Mouse (Mus musculus): ENCODE results near the gene Jmjd6. TPM values are rescaled to one million over a fixed set of nuclear protein-coding genes. Genes with fewer than 3 reads are reported as not detected.

The Jmjd6 gene
- polyA plus RNA-seq, 1 experiment from 2014 or later: 73.4 TPM

GRCm38 (mm10) chr11:116822215-116822614 is 21.0 kb downstream of the Jmjd6 start:
- no peak overlapping the region for H3K4me2 ChIP-seq
- H3K27ac ChIP-seq: no peak overlapping the region
- H3K9ac ChIP-seq: 0 out of 2 replicates have a peak overlapping the region, but pooled peaks have one; percentile 32
- H3K36me3 ChIP-seq: no peaks in the 10 kb centered on the region
- H3K9me3 ChIP-seq: no peaks in the 10 kb centered on the region
- H3K4me1 ChIP-seq: peaks cover 43% of the 10 kb centered on the region
- no peak overlapping the region for H3K4me3 ChIP-seq
- no peak for ATAC-seq (ENCODE audit: insufficient number of reproducible peaks, insufficient read depth, low FRiP score, low TSS enrichment, low read depth)
- no peaks in the 10 kb centered on the region for H3K27me3 ChIP-seq
- WGBS: 68% methylated on average over 10 of the region's 10 CpGs

GRCm38 (mm10) chr11:116821057-116821940 is 21.9 kb downstream of the Jmjd6 start:
- Histone ChIP-seq H3K4me3 (no peak overlapping the region), H3K27ac (no peak overlapping the region), H3K4me2 (no peak overlapping the region), H3K9ac (no peak overlapping the region), H3K36me3 (no peaks in the 10 kb centered on the region), H3K27me3 (no peaks in the 10 kb centered on the region), H3K9me3 (no peaks in the 10 kb centered on the region), H3K4me1 (peaks cover 39% of the 10 kb centered on the region)
- 74% methylated on average over 13 of the region's 13 CpGs for WGBS
- ATAC-seq (ENCODE audit: insufficient number of reproducible peaks, insufficient read depth, low FRiP score, low TSS enrichment, low read depth): no peak

- Histone ChIP-seq H3K27me3 (no peaks in the 10 kb centered on the region), H3K9ac (0 out of 2 replicates have a peak overlapping the region, but pooled peaks have one; percentile 40), H3K36me3 (no peaks in the 10 kb centered on the region), H3K27ac (no peak overlapping the region), H3K4me1 (peaks cover 42% of the 10 kb centered on the region), H3K4me2 (no peak overlapping the region), H3K4me3 (no peak overlapping the region), H3K9me3 (no peaks in the 10 kb centered on the region)
- ATAC-seq (ENCODE audit: insufficient number of reproducible peaks, insufficient read depth, low FRiP score, low TSS enrichment, low read depth): no peak
- WGBS: 90% methylated on average over 5 of the region's 5 CpGs
Observed at GRCm38 (mm10) chr11:116819932-116820593, 23.2 kb downstream of the Jmjd6 start.

- peaks cover 55% of the 10 kb centered on the region for H3K4me1 ChIP-seq
- no peak overlapping the region for H3K9ac ChIP-seq
- whole genome bisulfite sequencing: 64% methylated on average over 8 of the region's 8 CpGs
- no peaks in the 10 kb centered on the region for H3K27me3 ChIP-seq
- H3K36me3 ChIP-seq: no peaks in the 10 kb centered on the region
- H3K4me2 ChIP-seq: no peak overlapping the region
- no peak overlapping the region for H3K4me3 ChIP-seq
- 0 out of 2 replicates have a peak overlapping the region, but pooled peaks have one; percentile 13 for H3K27ac ChIP-seq
- no peak for ATAC-seq (ENCODE audit: insufficient number of reproducible peaks, insufficient read depth, low FRiP score, low TSS enrichment, low read depth)
- no peaks in the 10 kb centered on the region for H3K9me3 ChIP-seq
Observed at GRCm38 (mm10) chr11:116818722-116819121, 24.5 kb downstream of the Jmjd6 start.

- no peak for ATAC-seq (ENCODE audit: insufficient number of reproducible peaks, insufficient read depth, low FRiP score, low TSS enrichment, low read depth)
- Histone ChIP-seq H3K4me2 (no peak overlapping the region), H3K9me3 (no peaks in the 10 kb centered on the region), H3K27ac (no peak overlapping the region), H3K4me3 (no peak overlapping the region), H3K36me3 (no peaks in the 10 kb centered on the region), H3K27me3 (no peaks in the 10 kb centered on the region), H3K9ac (no peak overlapping the region), H3K4me1 (peaks cover 65% of the 10 kb centered on the region)
- 92% methylated on average over 5 of the region's 5 CpGs for WGBS
Observed at GRCm38 (mm10) chr11:116817567-116817966, 25.7 kb downstream of the Jmjd6 start.

- Histone ChIP-seq H3K9ac (no peak overlapping the region), H3K4me2 (no peak overlapping the region), H3K27ac (no peak overlapping the region), H3K36me3 (no peaks in the 10 kb centered on the region), H3K4me1 (peaks cover 68% of the 10 kb centered on the region), H3K9me3 (no peaks in the 10 kb centered on the region), H3K27me3 (no peaks in the 10 kb centered on the region), H3K4me3 (no peak overlapping the region)
- ATAC-seq (ENCODE audit: insufficient number of reproducible peaks, insufficient read depth, low FRiP score, low TSS enrichment, low read depth): no peak
- 64% methylated on average over 5 of the region's 5 CpGs for WGBS
Observed at GRCm38 (mm10) chr11:116816769-116817168, 26.5 kb downstream of the Jmjd6 start.

- Histone ChIP-seq H3K4me1 (peaks cover 64% of the 10 kb centered on the region), H3K4me3 (no peak overlapping the region; the same call in 1 of the 2 replicates), H3K9me3 (no peaks in the 10 kb centered on the region), H3K9ac (peak overlapping the region; percentile 53; the same call in 1 of the 2 replicates), H3K27me3 (peaks cover 8% of the 10 kb centered on the region; the same call in 1 of the 2 replicates), H3K4me2 (peak overlapping the region; percentile 45), H3K36me3 (no peaks in the 10 kb centered on the region), H3K27ac (peak overlapping the region; percentile 94)
- WGBS: 26% methylated on average over 7 of the region's 7 CpGs
- no peak for ATAC-seq (ENCODE audit: insufficient number of reproducible peaks, insufficient read depth, low FRiP score, low TSS enrichment, low read depth)
Observed at GRCm38 (mm10) chr11:116814884-116815415, 28.3 kb downstream of the Jmjd6 start.

GRCm38 (mm10) chr11:116814076-116814883 is 29.0 kb downstream of the Jmjd6 start:
- no peak overlapping the region; the same call in 1 of the 2 replicates for H3K4me3 ChIP-seq
- 0 out of 2 replicates have a peak, but pooled peaks have one; percentile 21 for ATAC-seq (ENCODE audit: insufficient number of reproducible peaks, insufficient read depth, low FRiP score, low TSS enrichment, low read depth)
- peak overlapping the region; percentile 45 for H3K4me2 ChIP-seq
- no peaks in the 10 kb centered on the region for H3K36me3 ChIP-seq
- 10% methylated on average over 20 of the region's 20 CpGs for WGBS
- H3K4me1 ChIP-seq: peaks cover 59% of the 10 kb centered on the region
- H3K9ac ChIP-seq: peak overlapping the region; percentile 53
- H3K9me3 ChIP-seq: no peaks in the 10 kb centered on the region
- peak overlapping the region; percentile 94 for H3K27ac ChIP-seq
- H3K27me3 ChIP-seq: peaks cover 15% of the 10 kb centered on the region; the same call in 1 of the 2 replicates

- Histone ChIP-seq H3K4me2 (peak overlapping the region; percentile 45; the same call in 1 of the 2 replicates), H3K9me3 (no peaks in the 10 kb centered on the region), H3K27ac (peak overlapping the region; percentile 94), H3K4me1 (peaks cover 60% of the 10 kb centered on the region), H3K4me3 (no peak overlapping the region), H3K36me3 (no peaks in the 10 kb centered on the region), H3K9ac (no peak overlapping the region), H3K27me3 (peaks cover 15% of the 10 kb centered on the region; the same call in 1 of the 2 replicates)
- no peak for ATAC-seq (ENCODE audit: insufficient number of reproducible peaks, insufficient read depth, low FRiP score, low TSS enrichment, low read depth)
- WGBS: 75% methylated on average over 13 of the region's 13 CpGs
Observed at GRCm38 (mm10) chr11:116813610-116814009, 29.6 kb downstream of the Jmjd6 start.

- Histone ChIP-seq H3K27me3 (peaks cover 15% of the 10 kb centered on the region; the same call in 1 of the 2 replicates), H3K4me3 (no peak overlapping the region), H3K9ac (0 out of 2 replicates have a peak overlapping the region, but pooled peaks have one; percentile 28), H3K27ac (peak overlapping the region; percentile 94), H3K36me3 (no peaks in the 10 kb centered on the region), H3K4me1 (peaks cover 63% of the 10 kb centered on the region), H3K4me2 (peak overlapping the region; percentile 21; the same call in 1 of the 2 replicates), H3K9me3 (no peaks in the 10 kb centered on the region)
- WGBS: 40% methylated on average over 21 of the region's 21 CpGs
- no peak for ATAC-seq (ENCODE audit: insufficient number of reproducible peaks, insufficient read depth, low FRiP score, low TSS enrichment, low read depth)
Observed at GRCm38 (mm10) chr11:116812793-116813529, 30.3 kb downstream of the Jmjd6 start.
